Mouse (Mus musculus) cerebellum, adult 18-20 months (tissue): ENCODE data around the gene Pip5k1a.
A peak's percentile ranks its signal among the peaks of the same experiment; 100 is the strongest.
"Not testable (repeated sequence)": the region's sequence is repeated elsewhere in the genome, so short reads cannot be mapped to it uniquely, and the experiment has no call there.

Source experiments
- DNase-seq, 2 experiments: peaks; one replicate each; pipeline ENCODE4 v3.0.0; 2021

Gene Pip5k1a

GRCm38 (mm10) chr3:95110911-95111726 lies 4.4 kb upstream of the Pip5k1a start, which contains the start of gene Vps72:
Gene Vps72, plus strand, starts transcription at chr3:95111022.
- DNase-seq: peak; percentile 89

- no peak for DNase-seq
Measured at GRCm38 (mm10) chr3:95107898-95108297, 1.2 kb upstream of the Pip5k1a start.

GRCm38 (mm10) chr3:95107308-95107707 lies 578 bp upstream of the Pip5k1a start:
- DNase-seq: not testable (repeated sequence)

GRCm38 (mm10) chr3:95105586-95106337 lies 968 bp downstream of the Pip5k1a start:
- DNase-seq: no peak

- no peak for DNase-seq
Measured at GRCm38 (mm10) chr3:95105121-95105520, 1.6 kb downstream of the Pip5k1a start.

- DNase-seq: no peak
Measured at GRCm38 (mm10) chr3:95100854-95101253, 5.9 kb downstream of the Pip5k1a start.

GRCm38 (mm10) chr3:95088071-95088470 lies 18.7 kb downstream of the Pip5k1a start:
- DNase-seq: no peak

- DNase-seq: no peak
Measured at GRCm38 (mm10) chr3:95071606-95072005, 35.1 kb downstream of the Pip5k1a start.

GRCm38 (mm10) chr3:95066570-95066969 lies 40.2 kb downstream of the Pip5k1a start:
- no peak for DNase-seq

- DNase-seq: no peak
Measured at GRCm38 (mm10) chr3:95066095-95066494, 40.6 kb downstream of the Pip5k1a start.

GRCm38 (mm10) chr3:95065553-95065952 lies 41.2 kb downstream of the Pip5k1a start:
- no peak for DNase-seq

- DNase-seq: no peak
Measured at GRCm38 (mm10) chr3:95063741-95064140, 43.0 kb downstream of the Pip5k1a start.

- DNase-seq: no peak
Measured at GRCm38 (mm10) chr3:95058078-95058477, 48.7 kb downstream of the Pip5k1a start.

- no peak for DNase-seq
Measured at GRCm38 (mm10) chr3:95056275-95056674, 50.5 kb downstream of the Pip5k1a start.

- DNase-seq: peak; percentile 40 to 44
Measured at GRCm38 (mm10) chr3:95054481-95055260, 52.1 kb downstream of the Pip5k1a start.

GRCm38 (mm10) chr3:95053701-95054100 lies 53.0 kb downstream of the Pip5k1a start:
- peak; percentile 46 to 50 for DNase-seq

- DNase-seq: peak; percentile 45 to 55
Measured at GRCm38 (mm10) chr3:95052959-95053358, 53.8 kb downstream of the Pip5k1a start.

- no peak for DNase-seq
Measured at GRCm38 (mm10) chr3:95047914-95048313, 58.8 kb downstream of the Pip5k1a start.

- DNase-seq: no peak
Measured at GRCm38 (mm10) chr3:95046462-95047057, 60.2 kb downstream of the Pip5k1a start.

GRCm38 (mm10) chr3:95043251-95043650 lies 63.5 kb downstream of the Pip5k1a start:
- no peak for DNase-seq

- no peak for DNase-seq
Measured at GRCm38 (mm10) chr3:95042838-95043229, 63.9 kb downstream of the Pip5k1a start.

GRCm38 (mm10) chr3:95042166-95042837 lies 64.4 kb downstream of the Pip5k1a start, which contains the start of gene Psmd4:
Gene Psmd4, minus strand, starts transcription at chr3:95042614.
- DNase-seq: peak; percentile 97 to 98
